In genomic region chr2:165691016-165691415, GRCm38 (mm10) we compare ENCODE assay signal across 29 mouse cellular contexts.
DNase-seq lines count a peak whose midpoint lies in the region; ATAC-seq and TF ChIP-seq lines count a peak whose summit lies in the region.
"Had no signal": no experiment of that assay in that cellular context is flagged by ENCODE, and none has a peak within 500 bp of the region (broad histone marks: within the 10 kb centered on the region; RNA-seq: fewer than 3 reads in every experiment).

No protein-coding gene starts in this region.

- H3K4me1 ChIP-seq in hindbrain, postnatal 0 days (ENCODE audit: insufficient read depth, low read length), result no peaks in the 10 kb centered on the region
- H3K4me1 ChIP-seq in hindbrain, embryonic 12.5 days, result no peaks in the 10 kb centered on the region
- no peaks in the 10 kb centered on the region for H3K4me1 ChIP-seq in CH12.LX (ENCODE audit: control insufficient read depth in 1 of 2, insufficient read depth in 2 of 2)
- H3K4me1 ChIP-seq: embryonic facial prominence, embryonic 15.5 days; heart, embryonic 13.5 days; liver, embryonic 13.5 days had no signal

- no peaks in the 10 kb centered on the region for H3K79me2 ChIP-seq in CH12.LX (replicated peaks; ENCODE audit: control insufficient read depth, extremely low read depth, insufficient read depth, poor library complexity, severe bottlenecking)

- no peaks in the 10 kb centered on the region for H3K36me3 ChIP-seq in hindbrain, postnatal 0 days (ENCODE audit: insufficient read depth, low read length)
- H3K36me3 ChIP-seq in hindbrain, embryonic 12.5 days, result no peaks in the 10 kb centered on the region; the same call in 1 of the 2 replicates
- no peaks in the 10 kb centered on the region for H3K36me3 ChIP-seq in CH12.LX (replicated peaks in 1 of 2; ENCODE audit: control insufficient read depth in 1 of 2, insufficient read depth in 1 of 2, low read length in 1 of 2)
- H3K36me3 ChIP-seq: G1E; heart, embryonic 13.5 days; liver, embryonic 13.5 days had no signal

- TF ChIP-seq CTCF in hindbrain, postnatal 0 days (IDR thresholded peaks at IDR 0.05; ENCODE audit: low read depth), result no peak
- no peak for TF ChIP-seq CTCF in CH12.LX (conservative IDR thresholded peaks at IDR 0.05 in 1 of 2, IDR thresholded peaks at IDR 0.05 in 1 of 2; ENCODE audit: low read depth in 2 of 2, low read length in 2 of 2)

- no peak overlapping the region for H3K9ac ChIP-seq in hindbrain, postnatal 0 days (replicated peaks; ENCODE audit: low read length)
- H3K9ac ChIP-seq in hindbrain, embryonic 12.5 days, result no peak overlapping the region
- H3K9ac ChIP-seq in CH12.LX (ENCODE audit: insufficient read depth, low read depth), result no peak overlapping the region
- H3K9ac ChIP-seq: embryonic facial prominence, embryonic 15.5 days; forebrain, embryonic 13.5 days; heart, embryonic 13.5 days; liver, embryonic 13.5 days had no signal

- H3K4me2 ChIP-seq in hindbrain, postnatal 0 days (ENCODE audit: low read depth, low read length), result no peak overlapping the region
- H3K4me2 ChIP-seq in hindbrain, embryonic 12.5 days (replicated peaks), result no peak overlapping the region
- H3K4me2 ChIP-seq in CH12.LX (ENCODE audit: insufficient read depth, low read depth, poor library complexity, severe bottlenecking), result no peak overlapping the region
- H3K4me2 ChIP-seq: embryonic facial prominence, embryonic 15.5 days; forebrain, embryonic 13.5 days; heart, embryonic 13.5 days; liver, embryonic 13.5 days had no signal

- in situ Hi-C loops in CH12.LX (cut with MboI; ENCODE audit: low pct_ligation_motif_present, low pct_unique_long_range_greater_than_20kb, low sequenced_read_pairs), result no loop called here

- no peak for ATAC-seq in hindbrain, postnatal 0 days
- ATAC-seq in hindbrain, embryonic 12.5 days (ENCODE audit: low FRiP score), result no peak
- ATAC-seq: forebrain, embryonic 13.5 days; intestine, postnatal 0 days had no signal

- no peak overlapping the region for H3K27ac ChIP-seq in hindbrain, postnatal 0 days
- no peak overlapping the region for H3K27ac ChIP-seq in hindbrain, embryonic 12.5 days
- no peak overlapping the region for H3K27ac ChIP-seq in CH12.LX (ENCODE audit: insufficient read depth, low read depth)
- H3K27ac ChIP-seq: embryonic facial prominence, embryonic 15.5 days; forebrain, embryonic 13.5 days; gastrocnemius, adult 2 months; heart, embryonic 13.5 days; liver, embryonic 13.5 days; stomach, postnatal 0 days had no signal

- TF ChIP-seq POLR2A in CH12.LX (IDR thresholded peaks at IDR 0.05; ENCODE audit: low read depth, low read length), result no peak

- H3K27me3 ChIP-seq in hindbrain, postnatal 0 days (ENCODE audit: insufficient read depth, low read length), result no peaks in the 10 kb centered on the region
- H3K27me3 ChIP-seq in hindbrain, embryonic 12.5 days, result no peaks in the 10 kb centered on the region; the same call in 1 of the 2 replicates
- peaks cover 81% of the 10 kb centered on the region for H3K27me3 ChIP-seq in CH12.LX (replicated peaks)
- H3K27me3 ChIP-seq: embryonic facial prominence, embryonic 15.5 days; forebrain, embryonic 13.5 days; liver, embryonic 13.5 days had no signal

- peak; percentile 49 for DNase-seq in embryo, embryonic 10 days (ENCODE audit: low spot score)
- DNase-seq in embryo, embryonic 9.5 days (ENCODE audit: extremely low spot score), result no peak
- peak; percentile 54 for DNase-seq in hindbrain, postnatal 0 days (ENCODE audit: low spot score)
- DNase-seq in CH12.LX (ENCODE audit: extremely low read depth) (peak; percentile 3), adipocyte (ENCODE audit: low spot score) (no peak)
- DNase-seq in embryo, embryonic 11 days, result peak; percentile 45
- no peak for DNase-seq in thymus, postnatal 14 days
- DNase-seq: adrenal gland, postnatal 10 days; cerebellum, adult 18-20 months; cerebellum, postnatal 10 days; gastrocnemius, adult 2 months; heart, postnatal 10 days; kidney, adult 9 months; kidney, postnatal 10 days; layer of hippocampus, postnatal 36 days; left cerebral cortex, postnatal 4 days; liver, embryonic 13.5 days; lung, adult 18-20 months; lung, postnatal 14 days; right cerebral cortex, postnatal 4 days; thymus, adult 2 months; thymus, postnatal 4 days had no signal

- whole genome bisulfite sequencing in hindbrain, postnatal 0 days, result 85% methylated on average over 3 of the region's 3 CpGs
- WGBS in hindbrain, embryonic 12.5 days, result 78% methylated on average over 3 of the region's 3 CpGs

- dilution Hi-C loops in CH12.LX (cut with MboI; ENCODE audit: extremely low pct_ligation_motif_present, extremely low pct_unique_long_range_greater_than_20kb, low sequenced_read_pairs), result no loop called here

- no peak overlapping the region for H3K4me3 ChIP-seq in hindbrain, postnatal 0 days (ENCODE audit: low read length)
- H3K4me3 ChIP-seq in hindbrain, embryonic 12.5 days, result no peak overlapping the region
- H3K4me3 ChIP-seq in CH12.LX (replicated peaks in 1 of 3; ENCODE audit: low read depth in 2 of 3, low read length in 2 of 3, poor library complexity in 1 of 3), result no peak overlapping the region
- H3K4me3 ChIP-seq: embryonic facial prominence, embryonic 15.5 days; forebrain, embryonic 13.5 days; gastrocnemius, adult 2 months; heart, embryonic 13.5 days; liver, embryonic 13.5 days had no signal

- H3K9me3 ChIP-seq in hindbrain, postnatal 0 days (ENCODE audit: low read length), result no peaks in the 10 kb centered on the region
- no peaks in the 10 kb centered on the region for H3K9me3 ChIP-seq in hindbrain, embryonic 12.5 days (replicated peaks)
- no peaks in the 10 kb centered on the region for H3K9me3 ChIP-seq in CH12.LX (replicated peaks; ENCODE audit: low read length)
- H3K9me3 ChIP-seq: embryonic facial prominence, embryonic 15.5 days; forebrain, embryonic 13.5 days; G1E; heart, embryonic 13.5 days; liver, embryonic 13.5 days had no signal

- no peak for TF ChIP-seq RAD21 in CH12.LX (IDR thresholded peaks at IDR 0.05; ENCODE audit: low read depth, low read length)

- TF ChIP-seq EP300 in CH12.LX (IDR thresholded peaks at IDR 0.05; ENCODE audit: low read length), result no peak

TF ChIP-seq in CH12.LX, 34 proteins besides CTCF, POLR2A, EP300 and RAD21:
- TF ChIP-seq MXI1 (IDR thresholded peaks at IDR 0.05; ENCODE audit: low read depth, low read length) (no peak), TBP (conservative IDR thresholded peaks at IDR 0.05; ENCODE audit: low read depth, low read length) (no peak)

Comparison
In these comparisons a context has a peak if more than half of its experiments do, and no peak if none do; other contexts are left out.
1. DNase-seq: peak in embryo, embryonic 10 days (single experiment), hindbrain, postnatal 0 days (single experiment), CH12.LX (single experiment) and embryo, embryonic 11 days (single experiment); none in embryo, embryonic 9.5 days (single experiment), adipocyte (single experiment) and thymus, postnatal 14 days (single experiment).